Mouse (Mus musculus) hindbrain, embryonic 12.5 days (tissue): ENCODE data around the gene Hfe. TPM values are rescaled to one million over a fixed set of nuclear protein-coding genes. Genes with fewer than 3 reads are reported as not detected.
"Not testable (repeated sequence)": the region's sequence is repeated elsewhere in the genome, so short reads cannot be mapped to it uniquely, and the experiment has no call there.

Experiments used
- ATAC-seq: fragments of 200-750 bp; cut with Nextera tagmentation; 2 replicates; pipeline ENCODE4 v1.8.0; 2017; ENCODE audit warnings: moderate TSS enrichment; ENCODE audit not compliant: low FRiP score
- H3K27ac ChIP-seq: fragments of 300-500 bp; sonication (generic); 2 replicates; pipeline ENCODE4 v1.5.1; 2016; ENCODE audit warnings: mild to moderate bottlenecking
- H3K27me3 ChIP-seq: fragments of 300-500 bp; sonication (generic); 2 replicates; pipeline ENCODE4 v1.6.1; 2016; ENCODE audit warnings: mild to moderate bottlenecking
- H3K36me3 ChIP-seq: fragments of 300-500 bp; sonication (generic); 2 replicates; pipeline ENCODE4 v1.6.1; 2016; ENCODE audit warnings: mild to moderate bottlenecking
- H3K4me1 ChIP-seq: fragments of 300-500 bp; sonication (generic); 2 replicates; pipeline ENCODE4 v1.6.1; 2016
- H3K4me2 ChIP-seq: fragments of 300-500 bp; sonication (generic); replicated peaks from 2 replicates; pipeline ENCODE4 v1.6.1; 2016; ENCODE audit warnings: mild to moderate bottlenecking
- H3K4me3 ChIP-seq: fragments of 300-500 bp; sonication (generic); 2 replicates; pipeline ENCODE4 v1.5.1; 2016; ENCODE audit warnings: mild to moderate bottlenecking
- H3K9ac ChIP-seq: fragments of 300-500 bp; sonication (generic); 2 replicates; pipeline ENCODE4 v1.6.1; 2016; ENCODE audit warnings: mild to moderate bottlenecking, moderate library complexity
- H3K9me3 ChIP-seq: fragments of 300-500 bp; sonication (generic); replicated peaks from 2 replicates; pipeline ENCODE4 v1.6.1; 2016; ENCODE audit warnings: mild to moderate bottlenecking
- WGBS: fragments of 180-500 bp; shearing (Covaris S2); methylation state at CpG from one replicate; pipeline ENCODE4 v1.1.7; 2016; 5-methylcytosine and 5-hydroxymethylcytosine counted together
- polyA plus RNA-seq: library from polyadenylated mRNA; unstranded; fragments of >200 nt; fragmentation: Nextera tagmentation; extraction: Ambion mirVana; gene quantifications from 2 replicates; pipeline ENCODE4 v1.2.1, GENCODE M21; 2016

The Hfe gene
- polyA plus RNA-seq, 1 experiment from 2014 or later, result 4.9 TPM

GRCm38 (mm10) chr13:23750839-23751477 lies 40.3 kb upstream of the Hfe start, which contains the start of gene Hist1h2ab:
Hist1h2ab (plus strand) TSS chr13:23751126.
- Histone ChIP-seq H3K27ac (peak within 1 kb of the TSS; percentile 95), H3K4me2 (peak within 1 kb of the TSS; percentile 61), H3K4me3 (peak within 1 kb of the TSS; percentile 38), H3K9ac (peak within 1 kb of the TSS; percentile 45; the same call in 1 of the 2 replicates)
- H3K4me1 ChIP-seq, H3K27me3 ChIP-seq, H3K36me3 ChIP-seq, H3K9me3 ChIP-seq: not testable (repeated sequence)
- WGBS, result under 1% methylated on average over 31 of the region's 47 CpGs
- ATAC-seq, result peak; percentile 48; the same call in 1 of the 2 replicates

GRCm38 (mm10) chr13:23749563-23750121 lies 39.0 kb upstream of the Hfe start:
- no peaks in the 10 kb centered on the region for H3K36me3 ChIP-seq
- H3K27ac ChIP-seq, result no peak overlapping the region; the same call in 1 of the 2 replicates
- H3K4me1 ChIP-seq, result peaks cover 9% of the 10 kb centered on the region
- H3K9me3 ChIP-seq, result no peaks in the 10 kb centered on the region
- WGBS, result 93% methylated on average over 5 of the region's 5 CpGs
- H3K27me3 ChIP-seq, result no peaks in the 10 kb centered on the region
- H3K4me2 ChIP-seq, result no peak overlapping the region
- no peak overlapping the region for H3K9ac ChIP-seq
- ATAC-seq, result no peak
- H3K4me3 ChIP-seq, result no peak overlapping the region

GRCm38 (mm10) chr13:23747892-23748288 lies 37.2 kb upstream of the Hfe start:
- no peak for ATAC-seq
- peak overlapping the region; percentile 98 for H3K27ac ChIP-seq

GRCm38 (mm10) chr13:23747081-23747891 lies 36.6 kb upstream of the Hfe start:
- peak overlapping the region; percentile 98 for H3K27ac ChIP-seq
- no peaks in the 10 kb centered on the region for H3K36me3 ChIP-seq
- H3K4me1 ChIP-seq, result peaks cover 9% of the 10 kb centered on the region
- H3K4me3 ChIP-seq, result peak overlapping the region; percentile 40
- no peaks in the 10 kb centered on the region for H3K9me3 ChIP-seq
- peak overlapping the region; percentile 59 for H3K9ac ChIP-seq
- ATAC-seq, result peak; percentile 21; the same call in 1 of the 2 replicates
- H3K4me2 ChIP-seq, result peak overlapping the region; percentile 64
- 2% methylated on average over 13 of the region's 13 CpGs for WGBS
- no peaks in the 10 kb centered on the region for H3K27me3 ChIP-seq

More at GRCm38 (mm10) chr13:23747892-23748288, 37.2 kb upstream of the Hfe start:
- Histone ChIP-seq H3K4me3 (no peak overlapping the region), H3K4me2 (peak overlapping the region; percentile 64), H3K36me3 (no peaks in the 10 kb centered on the region), H3K4me1 (peaks cover 9% of the 10 kb centered on the region), H3K9me3 (no peaks in the 10 kb centered on the region), H3K9ac (no peak overlapping the region), H3K27me3 (no peaks in the 10 kb centered on the region)
- WGBS, result 7% methylated on average over 4 of the region's 4 CpGs

- peak within 1 kb of the TSS; percentile 64 for H3K4me2 ChIP-seq
- not testable (repeated sequence) for H3K4me1 ChIP-seq, H3K27me3 ChIP-seq, H3K9me3 ChIP-seq, H3K36me3 ChIP-seq
- peak within 1 kb of the TSS; percentile 59 for H3K9ac ChIP-seq
- under 1% methylated on average over 49 of the region's 58 CpGs for WGBS
- peak; percentile 95 for ATAC-seq
- peak within 1 kb of the TSS; percentile 98 for H3K27ac ChIP-seq
- H3K4me3 ChIP-seq, result peak within 1 kb of the TSS; percentile 40
These were observed 35.8 kb upstream of the Hfe start, which contains the start of gene Hist1h2bb for GRCm38 (mm10) chr13:23746201-23747080. Hist1h2bb (plus strand) TSS chr13:23746734.

- peak within 1 kb of the TSS; percentile 64 for H3K4me2 ChIP-seq
- peak; percentile 73 for ATAC-seq
- H3K4me3 ChIP-seq, result peak within 1 kb of the TSS; percentile 40
- peak within 1 kb of the TSS; percentile 58 for H3K9ac ChIP-seq
- peaks cover 9% of the 10 kb centered on the region for H3K4me1 ChIP-seq
- 2% methylated on average over 21 of the region's 28 CpGs for WGBS
- no peaks in the 10 kb centered on the region for H3K9me3 ChIP-seq
- no peaks in the 10 kb centered on the region for H3K27me3 ChIP-seq
- no peaks in the 10 kb centered on the region for H3K36me3 ChIP-seq
- H3K27ac ChIP-seq, result peak within 1 kb of the TSS; percentile 98
These were observed 34.9 kb upstream of the Hfe start, which contains the start of gene Hist1h3c for GRCm38 (mm10) chr13:23745381-23746161. Hist1h3c (minus strand) TSS chr13:23745602.

- no peak for ATAC-seq
- H3K27ac ChIP-seq, result peak overlapping the region; percentile 52; the same call in 1 of the 2 replicates
- peaks cover 14% of the 10 kb centered on the region for H3K4me1 ChIP-seq
- peak overlapping the region; percentile 40 for H3K4me3 ChIP-seq
- peak overlapping the region; percentile 64 for H3K4me2 ChIP-seq
- WGBS, result 2% methylated on average over 15 of the region's 36 CpGs
- no peaks in the 10 kb centered on the region for H3K9me3 ChIP-seq
- H3K36me3 ChIP-seq, result no peaks in the 10 kb centered on the region
- no peaks in the 10 kb centered on the region for H3K27me3 ChIP-seq
- H3K9ac ChIP-seq, result peak overlapping the region; percentile 49; the same call in 1 of the 2 replicates
These were observed 34.0 kb upstream of the Hfe start for GRCm38 (mm10) chr13:23744421-23745380.

GRCm38 (mm10) chr13:23743963-23744362 lies 33.3 kb upstream of the Hfe start:
- Histone ChIP-seq H3K36me3 (no peaks in the 10 kb centered on the region), H3K4me2 (peak overlapping the region; percentile 64), H3K27me3 (no peaks in the 10 kb centered on the region), H3K9me3 (no peaks in the 10 kb centered on the region), H3K27ac (0 out of 2 replicates have a peak overlapping the region, but pooled peaks have one; percentile 52), H3K4me3 (no peak overlapping the region), H3K9ac (no peak overlapping the region), H3K4me1 (peaks cover 19% of the 10 kb centered on the region)
- ATAC-seq, result no peak
- 51% methylated on average over 4 of the region's 4 CpGs for WGBS

GRCm38 (mm10) chr13:23743215-23743614 lies 32.6 kb upstream of the Hfe start:
- no peak for ATAC-seq
- no peak overlapping the region for H3K27ac ChIP-seq
- no peak overlapping the region for H3K4me3 ChIP-seq
- peaks cover 19% of the 10 kb centered on the region for H3K4me1 ChIP-seq
- no peaks in the 10 kb centered on the region for H3K9me3 ChIP-seq
- WGBS, result 85% methylated on average over 5 of the region's 5 CpGs
- H3K9ac ChIP-seq, result no peak overlapping the region
- H3K36me3 ChIP-seq, result no peaks in the 10 kb centered on the region
- no peak overlapping the region for H3K4me2 ChIP-seq
- H3K27me3 ChIP-seq, result no peaks in the 10 kb centered on the region

- ATAC-seq, result no peak
- Histone ChIP-seq H3K27ac (no peak overlapping the region), H3K27me3 (no peaks in the 10 kb centered on the region), H3K4me2 (no peak overlapping the region), H3K36me3 (no peaks in the 10 kb centered on the region), H3K4me3 (no peak overlapping the region), H3K9me3 (no peaks in the 10 kb centered on the region), H3K4me1 (peaks cover 14% of the 10 kb centered on the region), H3K9ac (no peak overlapping the region)
These were observed 31.4 kb upstream of the Hfe start for GRCm38 (mm10) chr13:23742007-23742406.
